Mouse (Mus musculus) cerebellum, adult 8-10 months (tissue): ENCODE measurements around the gene Cutal.
"Not testable (repeated sequence)": the region's sequence is repeated elsewhere in the genome, so short reads cannot be mapped to it uniquely, and the experiment has no call there.

Experiments
- DNase-seq: peaks from one replicate; pipeline ENCODE4 v3.0.0; 2022

Gene Cutal

GRCm38 (mm10) chr2:34874271-34874670 is at the start of gene Cutal:
Cutal (plus strand) TSS chr2:34874396.
- no peak for DNase-seq

DNA sequence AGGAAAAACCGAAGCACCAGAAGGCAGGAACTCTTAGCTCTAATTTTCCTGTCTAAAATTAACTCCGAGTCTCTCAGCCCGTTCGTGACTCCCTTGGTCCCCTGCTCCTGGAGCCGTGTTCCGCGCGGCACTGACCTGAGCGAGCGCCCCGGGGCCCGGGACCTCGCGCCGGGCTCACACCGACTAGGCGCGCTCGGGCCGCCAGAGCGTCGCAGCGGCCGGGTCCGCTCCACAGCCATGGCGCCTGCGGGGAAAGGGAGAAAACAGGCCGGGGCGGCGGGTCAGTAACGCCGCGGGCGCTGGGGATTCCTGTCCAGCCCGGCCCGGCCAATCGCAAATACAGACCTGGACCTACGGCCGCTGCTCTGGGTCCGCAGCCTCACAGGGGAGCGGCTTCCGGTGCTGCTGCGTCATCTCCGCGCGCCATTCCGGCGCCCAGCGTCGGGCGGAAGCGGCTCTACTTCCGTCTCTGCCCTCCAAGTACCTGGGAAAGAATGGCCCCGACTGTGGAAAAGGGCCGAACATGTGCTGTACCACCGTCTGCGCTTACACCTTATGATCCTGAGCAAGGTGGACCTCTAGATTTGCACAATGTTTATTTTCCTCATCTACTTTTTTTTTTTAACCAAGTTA is 48.3 kb upstream of the Cutal start, which contains the start of gene Fbxw2:
Gene Fbxw2, minus strand, starts transcription at position 485 of the 633 bp plus-strand sequence.
- DNase-seq: peak; percentile 90

GRCm38 (mm10) chr2:34826460-34827231 is 47.5 kb upstream of the Cutal start:
- DNase-seq: peak; percentile 22

DNA sequence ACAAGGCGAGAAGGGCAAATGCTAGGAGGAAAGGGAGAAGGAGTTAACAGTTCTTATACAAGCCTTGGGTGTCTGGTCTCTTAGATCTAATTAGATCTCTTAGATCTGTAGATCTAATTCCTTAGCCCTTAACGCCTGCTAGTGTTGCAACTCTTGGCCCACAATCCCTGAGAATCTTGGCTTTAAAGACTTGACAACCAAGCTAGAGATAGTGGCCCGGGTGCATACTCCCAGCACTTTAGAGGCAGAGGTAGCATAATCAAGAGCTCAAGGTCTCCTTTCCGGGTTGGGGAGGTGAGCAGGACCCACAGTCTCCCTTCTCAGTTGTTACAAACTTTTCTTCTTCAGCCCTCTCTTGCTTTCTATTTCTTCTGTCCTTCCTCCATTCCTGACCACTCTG is 46.6 kb upstream of the Cutal start:
- no peak for DNase-seq

GRCm38 (mm10) chr2:34828026-34828425 is 46.2 kb upstream of the Cutal start:
- no peak for DNase-seq

- not testable (repeated sequence) for DNase-seq
Observed at GRCm38 (mm10) chr2:34830066-34830465, 44.1 kb upstream of the Cutal start.

- DNase-seq: not testable (repeated sequence)
Observed at GRCm38 (mm10) chr2:34832766-34833457, 41.3 kb upstream of the Cutal start, which contains the start of gene Gm34653. Gm34653 (plus strand) TSS chr2:34833007.

DNA sequence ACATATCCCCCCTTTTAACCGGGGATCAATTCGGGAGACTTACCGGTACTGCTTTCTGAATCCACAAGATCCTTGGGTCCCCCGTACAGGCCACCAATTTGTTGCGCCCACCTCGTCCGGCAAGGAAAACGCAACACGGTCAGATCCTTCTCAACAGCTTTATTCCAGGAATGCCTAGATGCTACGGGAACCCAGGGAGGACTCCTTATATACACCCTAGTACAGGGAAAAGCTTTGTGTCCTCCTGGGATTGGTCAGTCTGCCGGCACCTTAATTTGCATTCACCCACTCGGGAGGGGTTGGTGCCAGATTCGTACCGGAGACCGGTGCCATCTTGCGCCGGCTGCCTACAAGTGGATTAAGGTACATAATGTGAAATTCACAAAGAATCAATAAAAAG is 40.6 kb upstream of the Cutal start:
- DNase-seq: no peak

DNA sequence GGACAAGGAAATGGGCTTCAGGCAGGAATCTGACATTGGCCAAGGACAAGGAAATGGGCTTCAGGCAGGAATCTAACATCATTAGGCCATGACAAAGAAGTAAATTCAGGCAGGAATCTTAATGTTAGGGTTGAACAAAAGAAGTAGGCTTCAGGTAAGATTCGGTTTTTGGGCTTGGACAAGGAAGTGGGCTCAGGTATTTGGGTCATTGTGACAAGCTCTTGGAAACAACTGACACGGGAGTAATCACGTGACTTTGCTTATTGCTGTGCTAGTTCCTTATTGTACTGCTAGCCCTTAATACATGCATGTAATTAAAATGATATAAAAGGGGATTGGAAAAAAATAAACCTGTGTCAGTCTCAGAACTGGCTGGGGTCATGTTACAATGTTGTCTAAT is 38.5 kb upstream of the Cutal start:
- DNase-seq: no peak

DNA sequence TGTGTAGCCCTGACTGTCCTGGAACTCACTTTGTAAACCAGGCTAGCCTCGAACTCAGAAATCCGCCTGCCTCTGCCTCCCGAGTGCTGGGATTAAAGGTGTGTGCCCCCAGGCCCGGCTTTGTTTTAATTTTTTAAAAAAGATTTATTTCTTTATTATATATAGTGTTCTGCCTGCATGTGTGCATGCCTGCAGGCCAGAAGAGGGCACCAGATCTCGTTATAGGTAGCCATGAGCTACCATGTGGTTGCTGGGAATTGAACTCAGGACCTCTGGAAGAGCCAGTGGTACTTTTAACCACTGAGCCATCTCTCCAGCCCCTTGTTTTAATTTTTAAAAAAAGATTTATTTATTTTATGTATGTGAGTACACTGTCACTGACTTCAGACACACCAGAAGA is 34.1 kb upstream of the Cutal start:
- DNase-seq: not testable (repeated sequence)

GRCm38 (mm10) chr2:34841706-34842105 is 32.5 kb upstream of the Cutal start:
- no peak for DNase-seq

- DNase-seq: no peak
Observed at GRCm38 (mm10) chr2:34843211-34843939, 30.8 kb upstream of the Cutal start.

GRCm38 (mm10) chr2:34847702-34848101 is 26.5 kb upstream of the Cutal start:
- DNase-seq: no peak

DNA sequence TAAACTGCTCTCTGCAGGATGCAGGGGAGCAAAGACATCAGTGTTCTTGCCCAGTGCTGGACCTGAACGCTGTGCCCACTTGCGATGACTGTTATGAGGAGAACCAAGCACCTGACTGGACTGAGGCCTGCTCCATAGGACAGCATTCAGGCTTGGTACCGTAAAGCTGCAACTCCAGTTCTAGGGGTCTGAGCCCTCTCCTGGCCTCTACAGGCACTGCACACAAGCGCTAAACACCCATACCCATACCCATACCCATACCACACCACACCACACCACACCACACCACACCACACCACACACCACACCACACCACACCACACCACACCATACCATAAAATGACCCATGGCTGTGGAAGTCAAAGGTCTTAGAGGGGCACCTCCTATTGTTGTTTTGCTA is 18.9 kb upstream of the Cutal start:
- DNase-seq: no peak

- DNase-seq: no peak
Observed at GRCm38 (mm10) chr2:34857728-34858127, 16.5 kb upstream of the Cutal start.

DNA sequence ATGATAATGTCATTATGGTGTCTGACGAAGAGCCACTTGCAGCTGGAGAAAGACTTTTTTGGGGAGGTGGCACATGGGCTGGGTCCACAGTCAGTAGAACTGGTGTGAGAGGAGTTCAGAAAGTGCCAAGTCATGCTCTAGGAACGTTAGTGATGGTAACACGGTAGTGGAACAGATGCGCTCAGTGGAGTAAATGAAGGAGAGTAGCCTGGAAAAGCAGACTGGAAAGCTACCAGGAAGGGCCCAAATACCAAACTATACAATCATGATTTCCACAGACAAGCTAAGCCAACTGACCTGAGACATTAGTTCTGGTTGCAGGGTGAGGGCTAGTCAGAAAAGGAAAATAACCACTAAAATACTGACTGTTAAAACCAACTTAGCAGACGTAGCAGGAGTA is 4.5 kb upstream of the Cutal start:
- DNase-seq: no peak

GRCm38 (mm10) chr2:34870520-34871474 is 3.4 kb upstream of the Cutal start:
- peak; percentile 91 for DNase-seq

- DNase-seq: no peak
Observed at GRCm38 (mm10) chr2:34874816-34875345, 685 bp downstream of the Cutal start, which contains the start of gene Psmd5. Psmd5 (minus strand) TSS chr2:34874968.

DNA sequence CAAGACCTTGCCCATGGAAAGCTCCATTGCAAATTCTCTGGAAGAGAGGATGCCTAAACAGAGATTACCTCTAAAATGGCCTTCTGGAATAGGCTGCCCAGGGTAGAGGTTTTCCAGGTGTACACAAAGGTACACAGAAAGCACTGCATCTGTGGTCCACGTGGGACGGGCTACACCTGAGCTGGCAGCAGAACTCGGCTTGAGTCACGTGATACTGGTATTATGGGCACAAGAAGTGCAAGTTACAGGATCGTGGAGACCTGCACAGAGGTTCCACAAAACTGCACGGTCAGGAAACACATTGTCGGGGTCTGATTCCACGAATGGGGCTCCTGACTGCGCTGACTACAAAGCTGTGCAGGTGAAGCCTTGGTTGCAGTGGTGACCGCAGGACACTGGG is 5.9 kb downstream of the Cutal start:
- no peak for DNase-seq

- DNase-seq: no peak
Observed at GRCm38 (mm10) chr2:34882757-34883156, 8.6 kb downstream of the Cutal start.

DNA sequence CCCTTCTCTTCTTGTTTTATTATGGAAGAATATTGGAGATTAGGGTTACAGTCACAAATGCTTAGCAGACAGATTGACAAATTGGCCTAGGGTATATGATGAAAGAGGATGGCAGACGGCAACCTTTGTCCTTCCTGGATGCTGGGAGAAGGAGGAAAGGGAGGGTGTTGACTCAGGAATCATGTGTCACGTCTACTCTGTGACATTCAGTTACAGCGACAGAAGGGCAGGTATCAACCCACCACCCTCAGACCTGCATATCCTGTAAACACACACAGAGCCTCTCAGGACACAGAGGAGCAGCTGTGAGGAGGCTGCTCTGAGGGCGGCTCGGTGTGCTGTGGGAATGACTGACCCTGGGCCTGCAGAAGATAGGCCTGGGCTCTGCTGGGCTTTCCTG is 9.0 kb downstream of the Cutal start:
- DNase-seq: no peak
